Mouse (Mus musculus): ENCODE measurements at regions not wholly inside any gene's neighbourhood (a gene's known extent, or its start where the extent isn't known, plus 50 kb on each side); places are given as distances from the start of the nearest gene placed in this dataset.

- DNase-seq (ENCODE audit: low spot score): no peak
- H3K4me3 ChIP-seq (ENCODE audit: low read depth, low read length): no peak overlapping the region
- H3K27me3 ChIP-seq (ENCODE audit: control insufficient read depth, insufficient read depth, low read length): no peaks in the 10 kb centered on the region
- H3K9ac ChIP-seq (replicated peaks; ENCODE audit: low read length): no peak overlapping the region
- 55% methylated on average over 5 of the region's 5 CpGs for WGBS
- no peak overlapping the region for H3K27ac ChIP-seq (replicated peaks; ENCODE audit: low read depth, low read length)
- no peak overlapping the region for H3K4me2 ChIP-seq (ENCODE audit: low read depth, low read length)
- H3K9me3 ChIP-seq (replicated peaks; ENCODE audit: control insufficient read depth, low read length): no peaks in the 10 kb centered on the region
- no peak for ATAC-seq (replicated peaks; ENCODE audit: insufficient number of reproducible peaks, low FRiP score, low TSS enrichment, low read depth)
- no peaks in the 10 kb centered on the region for H3K4me1 ChIP-seq (ENCODE audit: control insufficient read depth, insufficient read depth, low read length)
- no peaks in the 10 kb centered on the region for H3K36me3 ChIP-seq (replicated peaks; ENCODE audit: control insufficient read depth, insufficient read depth, low read depth, low read length)
Observed at GRCm38 (mm10) chr1:10932378-10933077, 481.4 kb upstream of the A830018L16Rik start.

DNA sequence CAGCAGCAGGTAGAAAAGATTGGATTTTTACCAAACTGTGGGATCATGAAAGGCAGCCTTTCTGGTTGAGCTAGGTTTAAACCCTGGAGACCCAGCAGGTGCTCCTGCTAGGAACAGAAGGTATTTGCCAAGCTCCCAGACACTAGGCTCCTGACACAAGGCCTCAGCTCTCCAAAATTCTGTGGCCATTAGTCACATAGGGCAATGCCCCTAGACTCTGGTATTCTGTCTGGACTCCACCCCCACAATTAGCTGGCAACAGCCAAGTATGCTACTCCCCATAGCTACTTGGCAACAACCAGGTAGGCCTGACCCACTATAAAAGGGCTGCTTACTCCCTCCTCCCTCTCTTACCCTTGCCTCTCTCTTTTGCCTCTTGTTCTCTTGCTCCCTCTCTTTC lies 480.7 kb upstream of the A830018L16Rik start:
- no peak overlapping the region for H3K4me2 ChIP-seq (ENCODE audit: low read depth, low read length)
- no peaks in the 10 kb centered on the region for H3K9me3 ChIP-seq (replicated peaks; ENCODE audit: control insufficient read depth, low read length)
- H3K27ac ChIP-seq (replicated peaks; ENCODE audit: low read depth, low read length): no peak overlapping the region
- no peak overlapping the region for H3K9ac ChIP-seq (replicated peaks; ENCODE audit: low read length)
- H3K4me3 ChIP-seq (ENCODE audit: low read depth, low read length): no peak overlapping the region
- ATAC-seq (replicated peaks; ENCODE audit: insufficient number of reproducible peaks, low FRiP score, low TSS enrichment, low read depth) (no peak), DNase-seq (ENCODE audit: low spot score) (no peak)
- H3K4me1 ChIP-seq (ENCODE audit: control insufficient read depth, insufficient read depth, low read length): no peaks in the 10 kb centered on the region
- no peaks in the 10 kb centered on the region for H3K36me3 ChIP-seq (replicated peaks; ENCODE audit: control insufficient read depth, insufficient read depth, low read depth, low read length)
- H3K27me3 ChIP-seq (ENCODE audit: control insufficient read depth, insufficient read depth, low read length): no peaks in the 10 kb centered on the region

DNA sequence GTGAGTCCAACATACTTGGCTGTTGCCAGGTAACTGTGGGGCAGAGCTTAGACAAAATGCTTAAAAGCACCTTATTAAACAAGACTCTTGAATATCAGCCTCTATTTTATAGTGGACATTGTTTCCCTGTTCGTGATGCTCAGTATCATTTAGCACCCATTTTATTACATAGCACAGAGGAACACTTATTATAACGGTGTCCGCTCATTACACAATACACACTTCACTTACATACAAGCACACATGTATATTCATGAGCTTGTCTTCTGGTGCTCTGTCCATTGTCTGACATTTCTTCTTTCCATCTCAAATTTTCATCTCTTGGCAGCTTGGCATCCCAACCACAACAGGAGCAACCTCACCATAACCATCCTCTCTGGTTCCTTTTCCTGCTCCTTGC lies 475.5 kb upstream of the A830018L16Rik start:
- Histone ChIP-seq H3K27ac (replicated peaks; ENCODE audit: low read depth, low read length) (no peak overlapping the region), H3K36me3 (replicated peaks; ENCODE audit: control insufficient read depth, insufficient read depth, low read depth, low read length) (no peaks in the 10 kb centered on the region), H3K4me1 (ENCODE audit: control insufficient read depth, insufficient read depth, low read length) (no peaks in the 10 kb centered on the region), H3K9ac (replicated peaks; ENCODE audit: low read length) (no peak overlapping the region), H3K9me3 (replicated peaks; ENCODE audit: control insufficient read depth, low read length) (no peaks in the 10 kb centered on the region), H3K27me3 (ENCODE audit: control insufficient read depth, insufficient read depth, low read length) (no peaks in the 10 kb centered on the region), H3K4me2 (ENCODE audit: low read depth, low read length) (no peak overlapping the region), H3K4me3 (ENCODE audit: low read depth, low read length) (no peak overlapping the region)
- no peak for DNase-seq (ENCODE audit: low spot score)
- 81% methylated on average over 3 of the region's 3 CpGs for WGBS
- no peak for ATAC-seq (replicated peaks; ENCODE audit: insufficient number of reproducible peaks, low FRiP score, low TSS enrichment, low read depth)

DNA sequence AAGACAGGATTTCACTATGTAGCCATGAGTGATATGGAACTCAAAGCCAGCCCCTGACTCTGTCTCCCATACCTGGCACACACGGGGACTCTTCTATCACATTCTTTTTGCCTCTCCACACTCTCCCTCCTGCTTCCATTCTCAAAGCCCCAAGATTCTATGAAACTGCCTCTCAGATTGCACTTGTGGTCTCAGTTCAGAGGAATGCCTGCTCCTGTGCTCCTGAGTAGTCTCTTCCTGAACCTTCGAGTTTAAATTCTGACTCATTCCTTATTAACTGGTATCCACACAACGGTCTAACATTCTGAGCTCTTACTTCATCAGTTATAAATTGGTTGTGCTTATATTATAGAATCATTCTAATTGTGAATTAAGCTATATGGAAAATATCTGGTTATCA lies 473.6 kb upstream of the A830018L16Rik start:
- no peaks in the 10 kb centered on the region for H3K27me3 ChIP-seq (ENCODE audit: control insufficient read depth, insufficient read depth, low read length)
- DNase-seq (ENCODE audit: low spot score): no peak
- H3K4me1 ChIP-seq (ENCODE audit: control insufficient read depth, insufficient read depth, low read length): no peaks in the 10 kb centered on the region
- no peak overlapping the region for H3K4me3 ChIP-seq (ENCODE audit: low read depth, low read length)
- no peaks in the 10 kb centered on the region for H3K9me3 ChIP-seq (replicated peaks; ENCODE audit: control insufficient read depth, low read length)
- no peak overlapping the region for H3K4me2 ChIP-seq (ENCODE audit: low read depth, low read length)
- no peak for ATAC-seq (replicated peaks; ENCODE audit: insufficient number of reproducible peaks, low FRiP score, low TSS enrichment, low read depth)
- H3K9ac ChIP-seq (replicated peaks; ENCODE audit: low read length): no peak overlapping the region
- no peak overlapping the region for H3K27ac ChIP-seq (replicated peaks; ENCODE audit: low read depth, low read length)
- WGBS: 72% methylated on average over 3 of the region's 3 CpGs
- no peaks in the 10 kb centered on the region for H3K36me3 ChIP-seq (replicated peaks; ENCODE audit: control insufficient read depth, insufficient read depth, low read depth, low read length)

GRCm38 (mm10) chr1:10942979-10943378 lies 470.9 kb upstream of the A830018L16Rik start:
- Histone ChIP-seq H3K9me3 (replicated peaks; ENCODE audit: control insufficient read depth, low read length) (no peaks in the 10 kb centered on the region), H3K27ac (replicated peaks; ENCODE audit: low read depth, low read length) (no peak overlapping the region), H3K9ac (replicated peaks; ENCODE audit: low read length) (no peak overlapping the region), H3K36me3 (replicated peaks; ENCODE audit: control insufficient read depth, insufficient read depth, low read depth, low read length) (no peaks in the 10 kb centered on the region), H3K27me3 (ENCODE audit: control insufficient read depth, insufficient read depth, low read length) (no peaks in the 10 kb centered on the region), H3K4me2 (ENCODE audit: low read depth, low read length) (no peak overlapping the region), H3K4me3 (ENCODE audit: low read depth, low read length) (no peak overlapping the region), H3K4me1 (ENCODE audit: control insufficient read depth, insufficient read depth, low read length) (no peaks in the 10 kb centered on the region)
- ATAC-seq (replicated peaks; ENCODE audit: insufficient number of reproducible peaks, low FRiP score, low TSS enrichment, low read depth): no peak
- 47% methylated on average over 4 of the region's 4 CpGs for WGBS
- DNase-seq (ENCODE audit: low spot score): no peak
